Mouse (Mus musculus): ENCODE measurements around the gene Itfg2. TPM values are rescaled to one million over a fixed set of nuclear protein-coding genes. Genes with fewer than 3 reads are reported as not detected.

Gene Itfg2
- total RNA-seq, 1 experiment from 2014 or later, result 19.0 TPM

- ATAC-seq (replicated peaks; ENCODE audit: low read depth, poor library complexity, severe bottlenecking), result no peak
These were observed 27.0 kb downstream of the Itfg2 start for GRCm38 (mm10) chr6:128397574-128398261.

DNA sequence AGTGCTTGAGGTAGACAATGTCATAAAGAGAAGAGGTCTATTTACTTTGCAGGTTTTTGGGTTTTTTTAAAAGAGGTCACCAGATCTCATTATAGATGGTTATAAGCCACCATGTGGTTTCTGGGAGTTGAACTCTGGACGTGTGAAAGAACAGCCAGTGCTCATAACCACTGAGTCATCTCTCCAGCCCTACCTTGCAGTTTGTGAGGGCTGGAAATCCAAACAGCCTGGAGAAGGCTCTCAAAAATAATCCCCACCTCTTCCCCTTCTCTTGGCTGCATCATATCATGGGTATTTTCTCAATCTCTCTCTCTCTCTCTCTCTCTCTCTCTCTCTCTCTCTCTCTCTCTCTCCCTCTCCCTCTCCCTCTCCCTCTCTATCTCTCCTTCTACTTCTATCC, 34.0 kb downstream of the Itfg2 start:
- no peak for ATAC-seq (replicated peaks; ENCODE audit: low read depth, poor library complexity, severe bottlenecking)

DNA sequence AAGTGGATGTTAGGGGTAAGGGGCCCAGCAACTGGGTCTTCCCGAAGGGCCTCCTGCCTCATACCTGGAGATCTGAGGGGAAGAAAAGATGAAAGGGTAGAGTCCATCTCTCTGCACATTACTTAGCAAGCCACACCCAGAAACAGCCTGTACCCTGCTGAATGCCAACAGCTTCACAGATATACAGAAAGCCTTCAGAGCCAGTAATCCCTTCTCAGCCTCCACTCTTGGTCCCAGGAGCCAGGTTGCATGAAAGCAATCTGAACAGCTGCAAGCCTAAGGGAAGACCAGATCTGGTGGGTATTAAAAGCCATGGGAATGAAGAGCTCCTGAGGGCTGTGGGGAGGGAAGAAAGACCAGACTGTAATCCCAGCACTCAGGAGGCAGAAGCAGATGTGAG, 35.5 kb downstream of the Itfg2 start:
- ATAC-seq (replicated peaks; ENCODE audit: low read depth, poor library complexity, severe bottlenecking), result no peak

GRCm38 (mm10) chr6:128385026-128385425, 39.7 kb downstream of the Itfg2 start:
- no peak for ATAC-seq (replicated peaks; ENCODE audit: low read depth, poor library complexity, severe bottlenecking)

DNA sequence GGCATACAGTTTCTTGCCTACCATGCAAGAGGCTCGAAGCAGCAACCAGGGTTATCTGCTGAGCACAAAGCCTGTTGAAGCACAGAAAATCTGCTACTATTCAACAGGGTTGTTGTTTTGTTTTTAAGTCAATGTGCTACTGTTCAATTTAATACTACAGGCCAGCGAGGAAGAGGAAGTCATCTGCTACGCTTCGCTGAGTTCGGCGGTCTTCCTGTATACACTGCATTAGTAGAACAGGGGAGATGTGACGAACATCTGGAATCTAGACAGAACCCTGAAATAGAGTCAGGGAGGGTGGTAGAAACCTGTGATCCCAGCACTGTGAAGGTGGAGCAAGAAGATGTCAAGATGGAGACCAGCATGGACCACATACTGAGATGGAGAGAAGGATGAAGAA, 41.0 kb downstream of the Itfg2 start:
- no peak for ATAC-seq (replicated peaks; ENCODE audit: low read depth, poor library complexity, severe bottlenecking)

DNA sequence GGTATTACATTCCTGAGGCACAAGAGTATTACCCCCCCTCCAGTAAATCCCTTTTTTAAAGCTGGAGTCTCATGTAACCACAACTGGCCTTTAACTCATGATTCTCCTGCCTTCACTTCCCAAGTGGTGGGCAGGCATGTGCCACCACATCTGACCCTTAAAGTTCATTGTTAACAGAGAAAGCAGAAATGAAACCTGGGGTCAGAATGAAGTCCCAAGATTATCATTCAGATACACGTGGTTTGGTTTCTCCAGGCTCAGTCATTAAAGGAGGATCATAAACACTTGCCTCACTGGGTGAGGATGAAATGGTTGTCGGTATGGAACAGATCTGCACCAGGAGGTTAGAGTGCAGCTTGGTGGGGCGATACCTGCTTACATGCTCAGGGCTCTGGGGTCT, 43.5 kb downstream of the Itfg2 start:
- ATAC-seq (replicated peaks; ENCODE audit: low read depth, poor library complexity, severe bottlenecking), result peak; percentile 72

DNA sequence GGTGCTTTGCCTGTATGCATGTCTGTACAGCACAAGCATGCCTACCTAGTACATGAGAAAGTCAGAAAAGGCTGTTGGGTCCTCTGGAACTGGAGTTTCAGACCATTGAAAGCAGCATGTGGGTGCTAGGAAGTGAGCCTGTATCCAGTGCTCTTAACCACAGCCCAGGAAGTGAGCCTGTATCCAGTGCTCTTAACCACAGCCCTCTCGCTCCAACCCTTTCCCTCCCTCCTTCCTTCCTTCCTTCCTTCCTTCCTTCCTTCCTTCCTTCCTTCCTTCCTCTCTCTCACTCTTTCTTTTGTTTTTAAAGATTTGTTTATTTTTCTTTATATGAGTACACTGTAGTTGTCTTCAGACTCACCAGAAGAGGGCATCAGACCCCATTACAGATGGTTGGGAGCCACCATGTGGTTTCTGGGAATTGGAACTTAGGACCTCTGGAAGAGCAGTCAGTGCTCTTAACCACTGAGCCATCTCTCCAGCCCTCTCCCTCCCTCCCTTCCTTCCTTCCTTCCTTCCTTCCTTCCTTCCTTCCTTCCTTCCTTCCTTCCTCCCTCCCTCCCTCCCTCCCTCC, 44.0 kb downstream of the Itfg2 start:
- peak; percentile 54; the same call in 1 of the 2 replicates for ATAC-seq (replicated peaks; ENCODE audit: low read depth, poor library complexity, severe bottlenecking)

DNA sequence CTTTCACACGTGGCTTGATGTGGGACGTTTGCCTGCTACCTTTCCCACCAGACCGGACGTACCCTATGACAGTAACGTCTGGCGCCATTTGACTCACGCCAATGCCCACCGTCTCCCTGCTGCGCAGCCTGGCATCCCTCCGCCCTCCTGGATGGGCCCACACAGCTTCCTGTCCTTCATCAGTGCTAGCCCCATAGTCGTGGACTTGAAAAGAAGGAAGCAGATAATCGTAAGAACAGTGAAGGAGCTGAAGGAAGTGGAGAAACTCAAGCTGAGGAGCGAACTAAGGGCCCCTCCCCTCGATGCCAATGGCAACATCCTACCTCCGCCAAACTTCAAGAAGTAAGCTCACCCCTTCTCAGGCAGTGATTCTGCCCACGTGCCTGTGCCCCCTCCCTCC, 45.1 kb downstream of the Itfg2 start:
- ATAC-seq (replicated peaks; ENCODE audit: low read depth, poor library complexity, severe bottlenecking), result peak; percentile 66

- ATAC-seq (replicated peaks; ENCODE audit: low read depth, poor library complexity, severe bottlenecking), result no peak
These were observed 48.2 kb downstream of the Itfg2 start for GRCm38 (mm10) chr6:128376371-128377085.

DNA sequence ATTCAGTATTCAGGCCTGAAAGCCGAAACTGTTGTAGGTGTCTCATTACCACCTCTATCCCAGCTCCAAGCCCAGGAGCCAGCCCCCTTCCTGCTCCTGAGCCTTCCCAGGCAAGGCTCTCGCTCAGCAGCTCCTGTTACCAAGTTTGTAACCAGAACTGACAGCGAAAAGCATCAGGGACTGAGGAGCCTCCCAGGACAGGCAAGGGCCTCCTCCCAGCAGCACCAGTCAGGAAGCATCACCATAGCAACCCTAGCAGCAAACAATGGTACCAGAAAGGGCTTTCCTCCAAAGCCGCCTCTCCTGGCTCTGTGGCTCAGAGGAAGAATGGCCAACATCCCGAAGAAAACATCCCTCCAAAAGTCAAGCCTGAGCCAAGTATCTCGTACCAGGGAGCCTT, 49.5 kb downstream of the Itfg2 start, which contains the start of the genes Tex52 and Gm44596:
Gene Tex52 (plus strand): TSS at position 265 of the 400 bp plus-strand sequence.
Gene Gm44596 (plus strand): TSS at position 312 of the 400 bp plus-strand sequence.
- ATAC-seq (replicated peaks; ENCODE audit: low read depth, poor library complexity, severe bottlenecking), result no peak

DNA sequence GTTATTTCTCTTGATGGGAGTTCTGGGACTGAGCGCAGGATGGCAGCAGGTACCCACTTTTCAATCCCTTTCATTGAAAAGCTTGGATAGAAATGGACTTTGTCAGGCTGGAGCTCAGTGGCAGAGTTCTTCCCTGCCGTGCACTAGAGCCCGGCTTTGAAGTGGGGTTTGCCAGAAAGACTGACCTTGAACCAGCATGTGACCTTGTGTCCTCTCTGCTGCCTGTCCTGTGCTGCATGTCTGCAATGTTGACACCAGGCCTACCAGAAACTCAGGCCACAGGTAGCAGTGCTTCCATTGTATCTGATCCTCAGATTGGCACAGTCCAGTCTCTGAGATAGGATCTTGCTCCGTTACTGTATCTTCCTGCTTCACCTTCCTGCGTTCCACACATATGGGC, 54.7 kb downstream of the Itfg2 start:
- ATAC-seq (replicated peaks; ENCODE audit: low read depth, poor library complexity, severe bottlenecking), result no peak

- no peak for ATAC-seq (replicated peaks; ENCODE audit: low read depth, poor library complexity, severe bottlenecking)
These were observed 58.3 kb downstream of the Itfg2 start for GRCm38 (mm10) chr6:128366466-128366865.

DNA sequence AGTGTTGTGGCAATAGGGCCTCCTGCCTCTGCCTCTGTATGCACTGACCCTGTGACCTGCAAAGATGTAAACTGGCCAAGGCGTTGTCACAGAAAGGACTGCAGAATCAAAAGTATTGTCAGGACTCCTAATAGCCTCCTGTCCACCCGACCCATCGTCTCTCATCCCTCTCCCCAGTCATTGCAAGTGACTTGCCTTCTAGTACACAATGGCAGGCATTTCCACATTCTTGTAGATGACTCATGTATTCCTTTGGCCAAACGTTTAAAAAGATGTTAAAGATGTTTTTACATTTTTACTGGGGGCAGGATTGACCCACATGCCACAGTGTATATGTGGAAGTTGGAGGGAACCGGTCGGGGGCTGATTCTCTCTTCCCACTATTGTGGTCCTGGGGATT, 60.0 kb downstream of the Itfg2 start:
- ATAC-seq (replicated peaks; ENCODE audit: low read depth, poor library complexity, severe bottlenecking), result no peak

DNA sequence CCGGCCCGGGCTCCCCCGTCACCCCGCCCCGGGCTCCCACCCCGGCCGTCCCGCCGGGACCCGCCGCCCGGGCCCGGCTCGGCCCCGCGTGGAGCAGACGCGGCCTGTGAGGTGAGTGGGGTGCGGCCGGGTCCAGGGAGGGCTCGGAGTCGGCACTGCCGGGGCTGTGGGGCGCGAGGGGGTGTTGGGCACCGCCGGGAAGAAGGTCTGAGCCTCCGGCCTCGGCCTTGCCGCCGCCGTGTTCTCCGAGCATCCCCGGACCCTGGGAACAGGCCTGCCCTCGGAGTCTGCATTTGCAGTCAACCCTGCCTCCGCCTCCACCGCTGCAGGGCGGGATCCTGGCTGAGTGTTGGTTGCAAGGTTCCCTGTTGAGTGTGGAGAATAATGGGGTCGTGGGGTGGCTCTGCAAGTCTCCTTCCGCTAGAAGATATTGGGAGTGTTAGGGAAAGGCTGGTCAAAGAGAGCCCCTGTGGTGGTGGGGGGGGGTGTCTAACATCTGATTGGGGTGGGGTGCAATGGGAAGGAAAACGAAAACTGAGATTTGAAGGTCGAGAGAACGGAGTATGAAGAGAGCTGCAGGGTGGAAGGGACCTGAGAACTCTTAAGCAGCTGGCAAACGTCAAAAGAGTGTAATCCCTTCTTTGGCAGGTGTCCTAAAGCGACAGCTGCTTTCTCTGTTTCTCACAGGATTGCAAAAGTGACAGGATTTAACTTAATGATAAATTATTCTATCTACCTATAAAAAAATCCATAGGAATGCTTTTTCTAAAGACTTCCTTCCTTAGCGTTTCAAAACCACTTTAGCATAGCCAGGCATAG, 61.5 kb downstream of the Itfg2 start:
- ATAC-seq (replicated peaks; ENCODE audit: low read depth, poor library complexity, severe bottlenecking), result peak; percentile 4; the same call in 1 of the 2 replicates

DNA sequence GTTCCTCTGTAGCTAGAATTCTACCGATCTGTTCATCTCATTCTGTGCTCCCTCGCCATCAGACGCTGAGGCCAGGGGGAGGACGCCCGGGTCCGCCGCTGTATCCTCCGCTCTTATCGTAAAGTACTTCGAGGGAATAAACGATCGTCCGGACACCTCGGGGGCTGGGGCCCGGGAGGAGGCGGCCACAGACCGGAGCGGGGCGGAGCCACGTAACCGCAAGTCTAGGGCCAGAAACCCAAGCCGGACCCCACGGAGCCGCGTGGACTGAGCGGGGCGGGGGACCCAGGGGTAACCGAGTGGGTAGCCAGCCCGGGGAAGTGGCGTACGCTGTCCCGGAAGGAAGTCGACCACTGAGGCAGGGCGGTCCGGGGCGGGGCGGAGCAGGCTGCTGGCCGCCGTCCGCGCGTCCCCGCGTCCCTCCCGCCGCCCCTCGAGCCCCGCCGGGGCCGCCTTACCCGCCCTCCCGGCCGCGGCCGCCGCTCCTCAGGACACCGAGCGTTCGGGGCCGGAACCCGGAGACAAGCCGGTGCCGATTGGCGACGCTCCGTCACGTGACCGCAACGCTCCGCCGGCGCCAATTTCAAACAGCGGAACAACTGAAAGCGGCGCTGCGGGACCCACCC, 62.2 kb downstream of the Itfg2 start, which contains the start of the genes Rhno1 and Foxm1:
Gene Rhno1 (minus strand): TSS at position 531 of the 626 bp plus-strand sequence.
Gene Foxm1 (plus strand): TSS at position 587 of the 626 bp plus-strand sequence.
- ATAC-seq (replicated peaks; ENCODE audit: low read depth, poor library complexity, severe bottlenecking), result peak; percentile 77

DNA sequence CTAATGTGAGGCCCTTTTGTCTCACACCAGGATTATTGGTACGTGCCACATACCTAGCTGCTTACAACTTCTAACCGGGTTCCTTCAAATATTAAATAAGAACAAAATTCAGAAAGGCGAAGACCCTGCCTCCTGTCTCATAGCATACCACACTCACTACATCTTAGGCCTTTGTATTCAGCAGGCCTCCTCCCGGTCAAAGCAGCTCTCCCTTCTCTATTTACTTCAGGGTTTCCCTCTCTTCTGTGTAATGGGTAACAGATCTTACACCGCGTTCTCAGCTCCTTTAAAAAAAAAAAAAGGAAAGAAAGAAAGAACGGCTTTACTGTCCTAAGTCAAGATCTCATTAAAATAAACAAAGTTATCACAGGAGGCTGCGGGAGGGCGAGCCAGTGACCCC, 62.8 kb downstream of the Itfg2 start:
- no peak for ATAC-seq (replicated peaks; ENCODE audit: low read depth, poor library complexity, severe bottlenecking)
